ENCODE assay signal across 8 mouse cellular contexts in genomic region chr8:121125311-121125876, GRCm38 (mm10). TPM values are rescaled to one million over a fixed set of nuclear protein-coding genes. Genes with fewer than 3 reads are reported as not detected.
DNase-seq lines count a peak whose midpoint lies in the region; ATAC-seq and TF ChIP-seq lines count a peak whose summit lies in the region.

No protein-coding gene starts in this region.

- H3K4me3 ChIP-seq in brown adipose tissue, adult 24 weeks (ENCODE audit: insufficient read depth, low read depth, low read length): peak overlapping the region; percentile 43
- peak overlapping the region; percentile 16; the same call in 1 of the 2 replicates for H3K4me3 ChIP-seq in hindbrain, embryonic 15.5 days
- H3K4me3 ChIP-seq in limb, embryonic 15.5 days: peak overlapping the region; percentile 38
- H3K4me3 ChIP-seq in midbrain, embryonic 14.5 days (replicated peaks; ENCODE audit: low read depth, low read length): 0 out of 2 replicates have a peak overlapping the region, but pooled peaks have one; percentile 3
- peak overlapping the region; percentile 34 for H3K4me3 ChIP-seq in stomach, postnatal 0 days (ENCODE audit: low read depth, low read length)

- no peaks in the 10 kb centered on the region for H3K36me3 ChIP-seq in hindbrain, embryonic 15.5 days
- no peaks in the 10 kb centered on the region for H3K36me3 ChIP-seq in limb, embryonic 15.5 days
- H3K36me3 ChIP-seq in midbrain, embryonic 14.5 days (ENCODE audit: control insufficient read depth, insufficient read depth, low read length): no peaks in the 10 kb centered on the region
- no peaks in the 10 kb centered on the region for H3K36me3 ChIP-seq in stomach, postnatal 0 days (ENCODE audit: control insufficient read depth, insufficient read depth, low read length)

- peaks cover 4% of the 10 kb centered on the region; the same call in 1 of the 2 replicates for H3K4me1 ChIP-seq in brown adipose tissue, adult 24 weeks (ENCODE audit: control insufficient read depth, insufficient read depth, insufficient read length, low read length)
- H3K4me1 ChIP-seq in hindbrain, embryonic 15.5 days (replicated peaks): peaks cover 20% of the 10 kb centered on the region
- H3K4me1 ChIP-seq in limb, embryonic 15.5 days: peaks cover 36% of the 10 kb centered on the region
- peaks cover 4% of the 10 kb centered on the region; the same call in 1 of the 2 replicates for H3K4me1 ChIP-seq in midbrain, embryonic 14.5 days (ENCODE audit: control insufficient read depth, insufficient read depth, low read length)
- H3K4me1 ChIP-seq in stomach, postnatal 0 days (replicated peaks; ENCODE audit: control insufficient read depth, insufficient read depth): 0 out of 2 replicates have a peak, but pooled peaks cover 4% of the 10 kb centered on the region

- H3K27me3 ChIP-seq in hindbrain, embryonic 15.5 days: peaks cover 98% of the 10 kb centered on the region
- H3K27me3 ChIP-seq in limb, embryonic 15.5 days: peaks cover 99% of the 10 kb centered on the region
- peaks cover 99% of the 10 kb centered on the region for H3K27me3 ChIP-seq in midbrain, embryonic 14.5 days (ENCODE audit: control insufficient read depth, insufficient read depth, low read length)
- peaks cover 15% of the 10 kb centered on the region for H3K27me3 ChIP-seq in stomach, postnatal 0 days (ENCODE audit: control insufficient read depth, insufficient read depth, low read length)

- ATAC-seq in hindbrain, embryonic 15.5 days (ENCODE audit: low FRiP score, low read depth): peak; percentile 75
- peak; percentile 70 for ATAC-seq in limb, embryonic 15.5 days (ENCODE audit: insufficient number of reproducible peaks, low FRiP score, low TSS enrichment, low read depth)
- no peak for ATAC-seq in midbrain, embryonic 14.5 days (ENCODE audit: low FRiP score, low TSS enrichment)
- peak; percentile 59 for ATAC-seq in stomach, postnatal 0 days (ENCODE audit: low FRiP score, low TSS enrichment)
- ATAC-seq in erythroblast, adult 5-6 weeks (replicated peaks; ENCODE audit: low FRiP score, poor library complexity, severe bottlenecking): no peak

- TF ChIP-seq CTCF in stomach, postnatal 0 days (IDR thresholded peaks at IDR 0.05; ENCODE audit: low read depth): peak; percentile 69

- H3K27ac ChIP-seq in brown adipose tissue, adult 24 weeks (replicated peaks; ENCODE audit: low read depth, low read length): no peak overlapping the region
- no peak overlapping the region for H3K27ac ChIP-seq in hindbrain, embryonic 15.5 days (replicated peaks)
- peak overlapping the region; percentile 68 for H3K27ac ChIP-seq in limb, embryonic 15.5 days
- no peak overlapping the region for H3K27ac ChIP-seq in midbrain, embryonic 14.5 days (replicated peaks; ENCODE audit: low read depth, low read length)
- peak overlapping the region; percentile 30; the same call in 1 of the 2 replicates for H3K27ac ChIP-seq in stomach, postnatal 0 days (replicated peaks)

- under 1% methylated on average over 36 of the region's 36 CpGs for WGBS in hindbrain, embryonic 15.5 days
- WGBS in limb, embryonic 15.5 days: under 1% methylated on average over 35 of the region's 36 CpGs
- under 1% methylated on average over 36 of the region's 36 CpGs for WGBS in midbrain, embryonic 14.5 days
- WGBS in stomach, postnatal 0 days: under 1% methylated on average over 35 of the region's 36 CpGs

- H3K4me2 ChIP-seq in hindbrain, embryonic 15.5 days: peak overlapping the region; percentile 47
- peak overlapping the region; percentile 77 for H3K4me2 ChIP-seq in limb, embryonic 15.5 days
- peak overlapping the region; percentile 40 for H3K4me2 ChIP-seq in midbrain, embryonic 14.5 days (ENCODE audit: low read length)
- peak overlapping the region; percentile 62 for H3K4me2 ChIP-seq in stomach, postnatal 0 days (replicated peaks; ENCODE audit: low read depth)

- no peak for TF ChIP-seq EP300 in stomach, postnatal 0 days (optimal IDR thresholded peaks at IDR 0.05)

- DNase-seq in MN1 (ENCODE audit: low spot score): peak; percentile 93
- peak; percentile 51 for DNase-seq in gastrocnemius, postnatal 10 days
- peak; percentile 82 for DNase-seq in midbrain, embryonic 14.5 days
- peak; percentile 66 for DNase-seq in stomach, postnatal 0 days (ENCODE audit: low spot score)

- no peaks in the 10 kb centered on the region for H3K9me3 ChIP-seq in hindbrain, embryonic 15.5 days
- no peaks in the 10 kb centered on the region for H3K9me3 ChIP-seq in limb, embryonic 15.5 days
- no peaks in the 10 kb centered on the region for H3K9me3 ChIP-seq in midbrain, embryonic 14.5 days (ENCODE audit: control insufficient read depth, low read length)
- no peaks in the 10 kb centered on the region for H3K9me3 ChIP-seq in stomach, postnatal 0 days (ENCODE audit: control insufficient read depth, low read length)

- H3K9ac ChIP-seq in hindbrain, embryonic 15.5 days: no peak overlapping the region
- H3K9ac ChIP-seq in limb, embryonic 15.5 days: no peak overlapping the region
- H3K9ac ChIP-seq in midbrain, embryonic 14.5 days (replicated peaks; ENCODE audit: low read length): no peak overlapping the region
- H3K9ac ChIP-seq in stomach, postnatal 0 days (ENCODE audit: low read length): peak overlapping the region; percentile 48; the same call in 1 of the 2 replicates

RNA-seq across cellular contexts. Expression of gene Foxl1, which starts 2.3 kb away (rescaled TPM):
- polyA plus RNA-seq in brown adipose tissue, adult 24 weeks (2012; ENCODE audit: insufficient read depth, insufficient read length, missing spikeins): not detected in 2 replicates
- under 1 TPM; 0.09 to 0.27 TPM for total RNA-seq in gastrocnemius, postnatal 10 days (2021)
- polyA plus RNA-seq in hindbrain, embryonic 15.5 days (2015; fragmentation: Nextera tagmentation; extraction: Ambion mirVana): 0.14 and 0.40 TPM in 2 replicates
- polyA plus RNA-seq in limb, embryonic 15.5 days (2015; fragmentation: Nextera tagmentation; extraction: Ambion mirVana): 0.20 and 0.29 TPM in 2 replicates
- polyA plus RNA-seq in midbrain, embryonic 14.5 days (2014; fragmentation: Nextera tagmentation; extraction: Ambion mirVana): not detected in 2 replicates
- 2.8 and 2.9 TPM in 2 replicates for polyA plus RNA-seq in stomach, postnatal 0 days (2015; fragmentation: Nextera tagmentation; extraction: Ambion mirVana)
- not detected in 2 replicates for total RNA-seq in erythroblast, adult 5-6 weeks (2015; ENCODE audit: low replicate concordance)
- not detected in 2 replicates for total RNA-seq in erythroblast, adult 5-6 weeks (2017; ENCODE audit: low replicate concordance)

RNA-seq across cellular contexts. Expression of gene Foxc2, which starts 9.4 kb away (rescaled TPM):
- polyA plus RNA-seq in brown adipose tissue, adult 24 weeks (2012; ENCODE audit: insufficient read depth, insufficient read length, missing spikeins): 0.36 TPM in 1 of 2 replicates, not detected in the other
- 1 to 10 TPM in 1 of 2 experiments, under 1 TPM in 1; 0.78 to 1.1 TPM for total RNA-seq in gastrocnemius, postnatal 10 days (2021)
- 4.1 and 5.5 TPM in 2 replicates for polyA plus RNA-seq in hindbrain, embryonic 15.5 days (2015; fragmentation: Nextera tagmentation; extraction: Ambion mirVana)
- 6.4 and 6.8 TPM in 2 replicates for polyA plus RNA-seq in limb, embryonic 15.5 days (2015; fragmentation: Nextera tagmentation; extraction: Ambion mirVana)
- polyA plus RNA-seq in midbrain, embryonic 14.5 days (2014; fragmentation: Nextera tagmentation; extraction: Ambion mirVana): 1.5 TPM in 1 of 2 replicates, not detected in the other
- polyA plus RNA-seq in stomach, postnatal 0 days (2015; fragmentation: Nextera tagmentation; extraction: Ambion mirVana): 0.40 and 0.41 TPM in 2 replicates
- not detected in 2 replicates for total RNA-seq in erythroblast, adult 5-6 weeks (2015; ENCODE audit: low replicate concordance)
- not detected in 2 replicates for total RNA-seq in erythroblast, adult 5-6 weeks (2017; ENCODE audit: low replicate concordance)

RNA-seq across cellular contexts. Expression of gene Mthfsd, which starts 17.2 kb away (rescaled TPM):
- 25.1 and 32.1 TPM in 2 replicates for polyA plus RNA-seq in brown adipose tissue, adult 24 weeks (2012; ENCODE audit: insufficient read depth, insufficient read length, missing spikeins)
- 10 to 100 TPM; 13.0 to 17.7 TPM for total RNA-seq in gastrocnemius, postnatal 10 days (2021)
- 50.3 and 51.0 TPM in 2 replicates for polyA plus RNA-seq in hindbrain, embryonic 15.5 days (2015; fragmentation: Nextera tagmentation; extraction: Ambion mirVana)
- 61.1 and 62.0 TPM in 2 replicates for polyA plus RNA-seq in limb, embryonic 15.5 days (2015; fragmentation: Nextera tagmentation; extraction: Ambion mirVana)
- 50.2 and 52.5 TPM in 2 replicates for polyA plus RNA-seq in midbrain, embryonic 14.5 days (2014; fragmentation: Nextera tagmentation; extraction: Ambion mirVana)
- 33.0 and 38.1 TPM in 2 replicates for polyA plus RNA-seq in stomach, postnatal 0 days (2015; fragmentation: Nextera tagmentation; extraction: Ambion mirVana)
- 1.5 and 3.5 TPM in 2 replicates for total RNA-seq in erythroblast, adult 5-6 weeks (2015; ENCODE audit: low replicate concordance)
- total RNA-seq in erythroblast, adult 5-6 weeks (2017; ENCODE audit: low replicate concordance): 2.2 and 21.7 TPM in 2 replicates

RNA-seq across cellular contexts. Expression of gene Foxf1, which starts 41.2 kb away (rescaled TPM):
- polyA plus RNA-seq in brown adipose tissue, adult 24 weeks (2012; ENCODE audit: insufficient read depth, insufficient read length, missing spikeins): not detected in 2 replicates
- under 1 TPM; 0.16 to 0.27 TPM for total RNA-seq in gastrocnemius, postnatal 10 days (2021)
- polyA plus RNA-seq in hindbrain, embryonic 15.5 days (2015; fragmentation: Nextera tagmentation; extraction: Ambion mirVana): 1.3 and 1.4 TPM in 2 replicates
- 0.22 and 0.37 TPM in 2 replicates for polyA plus RNA-seq in limb, embryonic 15.5 days (2015; fragmentation: Nextera tagmentation; extraction: Ambion mirVana)
- polyA plus RNA-seq in midbrain, embryonic 14.5 days (2014; fragmentation: Nextera tagmentation; extraction: Ambion mirVana): 0.12 and 0.97 TPM in 2 replicates
- polyA plus RNA-seq in stomach, postnatal 0 days (2015; fragmentation: Nextera tagmentation; extraction: Ambion mirVana): 59.3 and 64.0 TPM in 2 replicates
- not detected in 2 replicates for total RNA-seq in erythroblast, adult 5-6 weeks (2015; ENCODE audit: low replicate concordance)
- not detected in 2 replicates for total RNA-seq in erythroblast, adult 5-6 weeks (2017; ENCODE audit: low replicate concordance)

Comparison
In these comparisons a context has a peak if more than half of its experiments do, and no peak if none do; other contexts are left out.
1. H3K27ac ChIP-seq: peak in limb, embryonic 15.5 days (single experiment) and stomach, postnatal 0 days (single experiment); none in brown adipose tissue, adult 24 weeks (single experiment), hindbrain, embryonic 15.5 days (single experiment) and midbrain, embryonic 14.5 days (single experiment).
2. ATAC-seq: peak in hindbrain, embryonic 15.5 days (single experiment), limb, embryonic 15.5 days (single experiment) and stomach, postnatal 0 days (single experiment); none in midbrain, embryonic 14.5 days (single experiment) and erythroblast, adult 5-6 weeks (single experiment).
3. Peak in every context shown above with its lines, with median percentiles within 50 percentile points of each other: DNase-seq, H3K4me3 ChIP-seq and H3K4me2 ChIP-seq.